ENCODE assay signal across 10 mouse cellular contexts in the genomic region with DNA sequence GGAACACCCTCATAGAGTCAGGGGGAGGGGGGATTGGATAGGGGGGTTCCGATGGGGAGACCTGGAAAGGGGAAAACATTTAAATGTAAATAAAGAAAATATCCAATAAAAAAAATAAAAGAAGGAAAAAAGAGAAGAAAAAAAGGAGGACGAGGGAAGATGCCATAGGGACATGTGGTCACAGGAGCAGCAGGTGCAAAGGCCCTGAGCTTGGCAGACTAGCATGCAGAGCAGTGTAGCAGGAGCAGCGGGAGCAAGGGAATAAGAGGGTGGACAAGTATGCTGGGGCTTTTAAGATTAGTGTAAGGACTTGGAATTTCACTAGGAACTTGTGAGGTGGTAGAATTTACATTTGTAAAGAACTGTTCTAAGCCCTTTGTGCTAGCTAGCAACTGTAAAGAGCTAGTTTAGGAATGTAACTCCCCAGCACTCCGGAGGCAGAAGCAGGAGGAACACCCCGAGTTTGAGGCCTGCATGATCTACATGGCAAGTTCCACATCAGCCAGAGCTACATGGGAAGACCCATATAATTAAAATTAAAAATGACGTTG. TPM values are rescaled to one million over a fixed set of nuclear protein-coding genes. Genes with fewer than 3 reads are reported as not detected.
DNase-seq lines count a peak whose midpoint lies in the region; ATAC-seq and TF ChIP-seq lines count a peak whose summit lies in the region.
"Had no signal": no experiment of that assay in that cellular context is flagged by ENCODE, and none has a peak within 500 bp of the region (broad histone marks: within the 10 kb centered on the region; RNA-seq: fewer than 3 reads in every experiment).

No protein-coding gene starts in this region.

- no peaks in the 10 kb centered on the region for H3K9me3 ChIP-seq in liver, embryonic 13.5 days (replicated peaks)
- H3K9me3 ChIP-seq: lung, embryonic 15.5 days had no signal

- H3K9ac ChIP-seq in liver, embryonic 13.5 days: no peak overlapping the region

- H3K4me1 ChIP-seq in thymus, adult 2 months (replicated peaks; ENCODE audit: control insufficient read depth, insufficient read depth, low read length): peaks cover 20% of the 10 kb centered on the region
- H3K4me1 ChIP-seq in liver, embryonic 13.5 days (replicated peaks): peaks cover 25% of the 10 kb centered on the region

- whole genome bisulfite sequencing in thymus, adult 2 months: 84% methylated on average over 6 of the region's 6 CpGs
- WGBS in liver, embryonic 13.5 days (ENCODE audit: insufficient replicate concordance): 63% methylated on average over 6 of the region's 6 CpGs

- no peak for ATAC-seq in liver, embryonic 13.5 days (ENCODE audit: low read depth)
- no peak for ATAC-seq in megakaryocyte-erythroid progenitor cell, adult 5-6 weeks (replicated peaks; ENCODE audit: low FRiP score, low TSS enrichment, poor library complexity, severe bottlenecking)

- TF ChIP-seq CTCF in thymus, adult 2 months (IDR thresholded peaks at IDR 0.05; ENCODE audit: borderline replicate concordance, control insufficient read depth, extremely low read depth, insufficient read depth, low read length, poor library complexity): no peak

- no peaks in the 10 kb centered on the region for H3K27me3 ChIP-seq in thymus, adult 2 months (ENCODE audit: control insufficient read depth, insufficient read depth, low read length)
- no peaks in the 10 kb centered on the region for H3K27me3 ChIP-seq in liver, embryonic 13.5 days
- H3K27me3 ChIP-seq: lung, embryonic 15.5 days had no signal

- no peak for TF ChIP-seq POLR2A in thymus, adult 2 months (IDR thresholded peaks at IDR 0.05; ENCODE audit: control insufficient read depth, extremely low read depth, insufficient read depth, low read length, poor library complexity)

- H3K4me2 ChIP-seq in liver, embryonic 13.5 days: peak overlapping the region; percentile 87

- H3K27ac ChIP-seq in thymus, adult 2 months (ENCODE audit: control insufficient read depth, insufficient read depth, low read length): peak overlapping the region; percentile 19; the same call in 1 of the 2 replicates
- no peak overlapping the region for H3K27ac ChIP-seq in liver, embryonic 13.5 days
- H3K27ac ChIP-seq: lung, embryonic 15.5 days had no signal

- peaks cover 8% of the 10 kb centered on the region for H3K36me3 ChIP-seq in thymus, adult 2 months (ENCODE audit: control insufficient read depth, insufficient read depth, low read length)
- H3K36me3 ChIP-seq in liver, embryonic 13.5 days: peaks cover 6% of the 10 kb centered on the region

- peak; percentile 12 for DNase-seq in cerebellum, adult 9-10 months
- no peak for DNase-seq in cerebellum, adult 11-12 months
- no peak for DNase-seq in thymus, adult 2 months
- no peak for DNase-seq in thymus, postnatal 36 days
- no peak for DNase-seq in liver, embryonic 13.5 days
- DNase-seq in Muller cell, postnatal 12 days (ENCODE audit: inconsistent ontology term): no peak
- no peak for DNase-seq in layer of hippocampus, adult 9-10 months (ENCODE audit: low spot score)
- DNase-seq: adrenal gland, postnatal 14 days had no signal

- H3K4me3 ChIP-seq in thymus, adult 2 months (ENCODE audit: control insufficient read depth, insufficient read depth, low read length): no peak overlapping the region; the same call in 1 of the 2 replicates
- H3K4me3 ChIP-seq in liver, embryonic 13.5 days (replicated peaks): no peak overlapping the region

RNA-seq across cellular contexts. Expression of a gene that starts 1.2 kb away (rescaled TPM):
- polyA plus RNA-seq in thymus, adult 2 months (2012; rRNA removed): 79.5 and 86.7 TPM in 2 replicates
- polyA plus RNA-seq in liver, embryonic 13.5 days (2015; fragmentation: Nextera tagmentation; extraction: Ambion mirVana): 20.8 and 22.8 TPM in 2 replicates
- 24.5 and 25.1 TPM in 2 replicates for total RNA-seq in megakaryocyte-erythroid progenitor cell, adult 5-6 weeks (2014; fragmentation: Nextera tagmentation)
- 30.1 and 37.8 TPM in 2 replicates for total RNA-seq in megakaryocyte-erythroid progenitor cell, adult 5-6 weeks (2017)

RNA-seq across cellular contexts. Expression of a gene that starts 48.6 kb away (rescaled TPM):
- polyA plus RNA-seq in thymus, adult 2 months (2012; rRNA removed): 192 and 203 TPM in 2 replicates
- 29.1 and 35.8 TPM in 2 replicates for polyA plus RNA-seq in liver, embryonic 13.5 days (2015; fragmentation: Nextera tagmentation; extraction: Ambion mirVana)
- 50.7 and 56.5 TPM in 2 replicates for total RNA-seq in megakaryocyte-erythroid progenitor cell, adult 5-6 weeks (2014; fragmentation: Nextera tagmentation)
- total RNA-seq in megakaryocyte-erythroid progenitor cell, adult 5-6 weeks (2017): 80.5 and 95.8 TPM in 2 replicates
